Mouse (Mus musculus): ENCODE data around the gene Pde4a.

- TF ChIP-seq POLR2A (IDR thresholded peaks at IDR 0.05; ENCODE audit: low read depth, low read length) (no peak), CTCF (IDR thresholded peaks at IDR 0.05; ENCODE audit: extremely low read depth, insufficient read depth, insufficient read length, insufficient replicate concordance) (no peak)
Observed at GRCm38 (mm10) chr9:21163086-21164050, 2.1 kb upstream of the Pde4a start.

Data from spleen, adult 2 months (tissue).